Mouse (Mus musculus) right cerebral cortex, postnatal 14 days (tissue): ENCODE results near the gene Slc51a.
"Not testable (repeated sequence)": the region's sequence is repeated elsewhere in the genome, so short reads cannot be mapped to it uniquely, and the experiment has no call there.

Source experiments
- DNase-seq: peaks from one replicate; pipeline ENCODE4 v3.0.0; 2022

The Slc51a gene

GRCm38 (mm10) chr16:32464908-32465307 is 22.8 kb downstream of the Slc51a start:
- DNase-seq, result no peak

GRCm38 (mm10) chr16:32463426-32463825 is 24.3 kb downstream of the Slc51a start:
- no peak for DNase-seq

- no peak for DNase-seq
Measured at GRCm38 (mm10) chr16:32462950-32463349, 24.7 kb downstream of the Slc51a start.

DNA sequence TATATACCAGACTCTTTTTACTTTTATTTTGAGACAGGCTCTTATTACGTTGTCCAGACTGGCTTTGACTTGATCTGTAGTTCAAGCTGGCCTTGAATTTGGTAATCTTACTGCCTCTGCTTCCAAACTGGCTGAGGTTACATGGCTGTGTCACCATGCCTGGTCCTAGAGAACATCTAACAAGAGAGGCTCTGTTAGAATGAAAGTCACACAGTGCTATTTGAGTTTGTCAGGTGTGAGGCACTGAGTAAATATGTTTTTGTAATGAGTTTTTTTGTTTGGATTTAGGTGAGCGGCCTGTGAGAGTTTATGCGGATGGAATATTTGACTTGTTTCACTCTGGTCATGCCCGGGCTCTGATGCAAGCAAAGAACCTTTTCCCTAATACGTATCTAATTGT is 26.0 kb downstream of the Slc51a start:
- no peak for DNase-seq

DNA sequence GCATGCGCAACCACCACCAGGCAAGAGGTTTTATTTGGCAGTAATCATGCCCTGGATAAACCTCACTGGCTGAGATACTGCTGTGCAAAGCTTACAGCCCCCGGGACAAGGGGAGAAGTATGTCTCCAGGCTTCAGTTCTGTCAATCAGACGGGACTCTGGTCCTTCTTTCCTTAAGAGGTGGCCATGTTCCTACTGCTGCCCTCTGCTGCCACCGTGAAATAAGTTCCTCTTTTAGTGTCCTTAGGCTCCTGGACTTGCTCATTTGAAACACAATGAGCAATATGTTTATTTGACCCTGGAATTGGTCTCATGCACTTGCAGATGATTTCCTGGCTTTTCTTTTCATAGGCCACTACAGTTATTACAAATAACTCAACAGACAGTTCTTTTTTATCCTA is 27.2 kb downstream of the Slc51a start:
- DNase-seq, result no peak

DNA sequence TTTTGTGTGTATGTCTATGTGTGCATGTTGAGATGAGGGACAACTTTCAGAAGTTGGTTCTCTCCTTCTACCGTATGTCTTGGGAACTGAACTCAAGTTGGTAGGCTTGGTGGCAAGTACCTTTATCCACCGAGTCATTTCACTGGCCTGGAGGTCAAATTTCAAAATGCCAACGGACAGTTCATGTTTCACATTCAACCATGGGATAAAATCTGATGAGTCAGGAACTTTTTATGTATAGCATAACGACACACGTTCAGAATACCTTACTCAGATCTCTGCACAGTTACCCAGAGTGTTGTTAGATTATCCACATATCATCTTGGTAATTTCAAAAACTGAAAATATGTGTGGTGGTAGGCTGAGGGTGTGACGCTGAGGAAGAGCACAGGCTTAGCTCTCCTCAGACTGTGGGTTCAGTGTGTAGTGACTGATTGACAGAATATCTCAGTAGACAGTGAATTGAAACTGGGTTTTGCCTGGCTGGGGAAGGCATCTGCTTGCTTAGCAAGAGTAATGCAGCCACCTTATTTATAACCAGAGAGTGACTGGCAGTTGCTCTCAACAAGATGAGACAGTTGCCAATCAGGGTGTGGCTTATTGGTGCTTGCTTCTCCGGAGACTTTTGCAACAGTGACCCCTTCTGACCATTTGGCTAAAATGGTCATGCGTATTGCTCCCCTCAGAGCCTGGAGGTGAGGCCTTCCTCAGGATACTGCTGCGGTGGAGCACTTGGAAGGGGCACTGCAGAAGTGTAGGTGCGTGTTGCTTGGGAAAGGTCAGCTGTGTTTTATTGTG is 29.9 kb downstream of the Slc51a start:
- no peak for DNase-seq

- DNase-seq, result no peak
Measured at GRCm38 (mm10) chr16:32456761-32457160, 30.9 kb downstream of the Slc51a start.

DNA sequence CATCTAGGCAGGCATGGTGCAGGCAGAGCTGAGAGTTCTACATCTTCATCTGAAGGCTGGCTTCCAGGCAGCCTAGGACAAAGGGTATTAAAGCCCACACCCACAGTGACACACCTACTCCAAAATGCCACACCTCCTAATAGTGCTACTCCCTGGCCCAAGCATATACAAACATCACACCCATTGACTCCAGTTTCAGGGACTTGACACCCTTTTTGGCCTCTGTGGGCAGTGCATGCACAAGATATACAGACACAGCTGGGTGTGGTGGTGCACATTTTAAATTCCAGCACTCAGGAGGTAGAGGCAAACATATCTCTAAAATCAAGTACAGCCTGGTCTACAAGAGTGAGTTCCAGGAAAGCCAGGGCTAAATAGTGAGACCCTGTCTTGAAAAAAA is 31.6 kb downstream of the Slc51a start:
- no peak for DNase-seq

DNA sequence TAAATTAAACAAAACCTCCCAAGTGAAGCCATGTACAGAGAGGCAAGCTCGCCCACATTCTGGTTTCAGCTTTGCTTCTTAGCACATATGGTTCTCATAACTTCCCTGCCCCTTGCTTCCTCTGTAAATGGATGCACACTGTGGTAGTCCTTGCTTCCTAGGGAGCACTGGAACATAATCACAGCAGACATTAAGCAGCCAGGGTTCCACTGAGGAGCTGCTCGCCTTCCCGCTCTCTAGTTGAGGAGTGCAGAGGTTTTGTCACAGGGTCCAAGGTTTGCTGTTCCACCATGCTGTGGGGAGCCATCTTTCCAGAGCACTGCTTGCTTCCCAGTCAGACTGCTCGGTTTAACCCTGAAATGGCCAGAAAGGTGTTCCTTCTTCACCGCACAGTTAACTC is 33.0 kb downstream of the Slc51a start:
- no peak for DNase-seq

GRCm38 (mm10) chr16:32453102-32453501 is 34.6 kb downstream of the Slc51a start:
- DNase-seq, result no peak

DNA sequence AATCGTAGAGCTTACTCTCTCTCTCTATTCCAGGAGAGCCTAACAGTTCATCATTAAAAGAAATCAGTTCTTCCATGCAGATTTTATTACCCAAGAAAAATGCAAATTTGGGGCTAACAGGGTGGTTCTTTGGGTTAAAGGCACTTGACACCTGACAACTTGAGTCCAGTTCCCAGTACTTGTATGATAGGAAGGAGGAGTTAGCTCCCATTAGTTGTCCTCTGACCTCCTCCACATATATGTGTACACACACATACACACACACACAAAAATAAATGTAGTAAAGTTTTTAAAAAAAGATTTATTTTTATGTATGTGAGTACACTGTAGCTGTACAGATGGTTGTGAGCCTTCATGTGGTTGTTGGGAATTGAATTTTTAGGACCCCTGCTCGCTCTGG is 37.5 kb downstream of the Slc51a start:
- no peak for DNase-seq

GRCm38 (mm10) chr16:32449665-32450064 is 38.0 kb downstream of the Slc51a start:
- DNase-seq, result no peak

- no peak for DNase-seq
Measured at GRCm38 (mm10) chr16:32446563-32447138, 41.0 kb downstream of the Slc51a start.

GRCm38 (mm10) chr16:32445558-32445957 is 42.1 kb downstream of the Slc51a start:
- DNase-seq, result no peak

GRCm38 (mm10) chr16:32444615-32445014 is 43.1 kb downstream of the Slc51a start:
- not testable (repeated sequence) for DNase-seq

DNA sequence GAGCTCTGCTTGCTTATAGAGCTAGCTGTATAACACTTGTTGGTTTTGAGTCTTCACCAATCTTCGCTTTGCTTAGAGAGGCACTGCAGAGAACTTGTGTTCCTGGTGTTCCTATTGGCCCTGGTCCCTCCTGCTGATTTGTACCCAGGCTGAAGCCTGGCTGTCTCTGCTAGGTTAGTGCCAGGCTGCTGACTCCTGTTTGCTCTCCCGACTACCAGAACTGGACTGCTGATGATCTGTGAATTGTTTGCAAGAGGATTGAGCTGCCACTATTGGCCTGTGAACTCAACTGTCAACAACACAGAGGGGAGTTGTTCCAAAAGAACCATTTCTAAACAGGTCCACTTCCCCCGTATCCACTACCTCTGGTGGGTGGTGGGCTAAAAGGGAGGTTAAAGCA is 46.2 kb downstream of the Slc51a start:
- DNase-seq, result no peak

DNA sequence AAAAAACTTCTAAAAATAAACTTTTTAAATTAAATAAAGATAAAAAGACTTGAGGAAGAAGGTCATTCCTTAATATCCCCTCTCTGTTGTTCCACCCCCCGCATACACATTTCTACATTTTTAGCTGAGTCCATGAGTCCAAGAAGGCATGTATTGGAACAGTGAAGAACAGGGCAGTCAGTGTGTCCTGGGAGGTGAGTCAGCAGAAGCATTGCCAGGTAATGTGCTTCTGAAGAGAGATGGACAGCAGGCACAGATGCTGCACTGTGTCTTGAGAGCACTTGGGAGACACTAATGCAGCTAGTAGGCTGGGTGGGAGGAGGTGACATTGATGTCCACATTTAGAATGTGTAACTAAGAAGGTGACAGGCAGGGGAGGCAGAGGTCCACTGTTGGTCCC is 50.4 kb downstream of the Slc51a start:
- no peak for DNase-seq

DNA sequence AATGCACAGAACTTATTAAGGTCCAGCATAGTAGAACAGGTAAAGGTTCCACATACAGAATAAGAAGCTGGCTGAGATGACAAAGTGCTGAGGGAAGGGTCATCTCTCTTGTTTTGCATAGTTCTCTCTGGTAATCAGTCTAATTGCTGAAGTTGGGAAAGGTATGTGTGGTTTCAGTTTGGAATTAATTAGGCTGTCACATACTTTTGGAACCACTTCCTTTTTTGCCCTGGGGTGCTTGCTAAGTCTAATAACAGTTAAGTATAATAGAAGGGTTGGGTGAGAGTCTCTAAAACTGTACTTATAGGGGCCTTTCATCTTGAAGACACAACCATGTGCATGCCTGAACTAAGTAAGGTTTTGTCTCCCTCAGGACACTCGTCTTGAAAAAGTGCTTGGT is 51.0 kb downstream of the Slc51a start:
- no peak for DNase-seq

GRCm38 (mm10) chr16:32434691-32435090 is 53.0 kb downstream of the Slc51a start:
- DNase-seq, result no peak

GRCm38 (mm10) chr16:32434066-32434465 is 53.6 kb downstream of the Slc51a start:
- no peak for DNase-seq

DNA sequence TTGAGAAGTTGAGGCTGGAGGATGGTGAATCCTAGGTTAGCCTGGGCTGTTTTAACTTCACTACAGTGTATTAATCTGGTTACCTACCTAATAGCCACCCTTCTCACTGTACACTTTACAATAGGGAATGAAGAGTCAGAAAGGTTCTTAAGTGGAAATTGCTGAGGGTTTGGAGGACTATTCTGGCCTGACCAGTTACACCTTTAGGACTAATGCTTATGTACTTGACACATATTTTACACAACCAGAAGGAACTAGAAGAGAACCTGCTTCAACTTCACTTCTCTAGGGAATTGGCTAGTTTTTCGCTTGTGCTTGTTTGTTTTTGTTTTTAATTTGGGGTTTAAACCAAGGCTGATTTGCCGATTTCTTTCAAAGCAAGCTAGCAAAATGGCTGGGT is 54.5 kb downstream of the Slc51a start:
- DNase-seq, result no peak

DNA sequence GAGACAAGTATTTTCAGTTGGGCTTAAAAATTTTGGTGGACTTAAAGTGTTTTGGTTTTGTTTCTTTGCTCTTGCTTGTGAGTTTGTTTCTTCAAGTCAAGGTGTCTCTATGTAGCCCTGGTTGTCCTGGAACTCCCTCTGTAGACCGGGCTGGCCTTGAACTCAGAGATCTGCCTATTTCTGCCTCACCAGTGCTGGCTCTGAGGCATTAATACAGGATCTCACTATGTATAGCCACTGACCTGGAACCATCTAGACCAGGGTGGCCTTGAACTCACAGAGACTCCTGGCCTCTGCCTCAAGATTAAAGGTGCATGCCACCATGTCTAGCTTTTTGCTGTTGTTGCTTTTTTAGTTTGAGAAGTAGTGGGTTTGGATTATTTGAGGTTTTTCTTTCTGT is 55.8 kb downstream of the Slc51a start:
- DNase-seq, result no peak

DNA sequence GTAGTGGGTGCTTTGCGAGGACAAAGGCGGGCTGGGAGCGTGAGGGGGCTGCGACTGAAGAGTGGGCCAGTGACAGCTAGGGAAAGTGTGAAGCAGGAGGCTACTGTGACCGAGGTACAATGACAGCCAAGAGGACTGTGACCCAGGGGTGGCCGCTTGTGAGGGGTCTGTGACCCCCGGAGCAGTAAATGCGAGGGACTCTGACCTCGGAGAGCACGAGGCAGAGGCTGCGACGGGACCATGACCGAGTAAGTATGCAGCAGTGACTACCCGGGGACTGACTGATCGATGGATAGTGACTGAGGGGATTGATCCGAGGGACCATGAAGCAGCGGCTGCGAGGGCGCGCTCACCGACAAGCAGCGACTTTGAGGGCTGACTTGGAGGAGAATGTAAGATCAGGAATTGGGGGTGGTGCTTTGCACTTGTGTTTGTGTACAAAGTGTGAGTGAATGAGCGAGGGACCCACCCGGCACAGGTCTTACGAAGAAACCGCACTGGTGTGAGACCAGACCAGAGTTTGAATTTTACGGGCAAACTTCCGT is 56.6 kb downstream of the Slc51a start:
- DNase-seq, result no peak

DNA sequence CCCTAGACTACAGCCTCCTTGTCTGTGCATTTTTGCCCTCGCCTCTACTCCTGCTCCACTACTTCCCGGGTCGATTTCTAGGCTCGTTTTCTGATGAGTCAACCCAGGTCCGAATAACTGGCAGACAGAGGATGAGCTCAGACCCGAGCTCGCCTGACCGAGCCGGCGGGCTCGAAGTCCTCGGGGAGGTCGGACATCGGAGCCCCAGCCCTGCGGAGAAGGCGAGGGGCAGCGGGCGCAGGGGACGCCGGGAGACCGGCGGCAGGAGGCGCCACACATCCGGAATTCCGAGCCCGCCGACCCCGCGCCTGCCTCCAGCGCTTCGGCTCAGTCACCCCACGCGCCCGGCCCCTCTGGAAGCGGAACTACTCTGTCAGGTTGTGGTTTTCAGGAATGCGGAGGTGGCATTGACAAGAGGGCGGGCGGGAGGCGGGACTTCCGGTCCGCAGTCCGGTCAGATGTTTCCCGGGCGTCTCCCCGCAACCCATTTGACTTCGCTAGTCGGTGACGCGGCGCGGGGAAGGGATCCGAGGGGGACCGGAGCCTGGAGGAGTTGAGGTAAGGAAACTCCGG is 57.1 kb downstream of the Slc51a start, which contains the start of gene Pcyt1a:
TSS of gene Pcyt1a (plus strand) at position 448 of the 573 bp plus-strand sequence.
- peak; percentile 89 for DNase-seq
